Comparison of ENCODE assay signal across 8 mouse cellular contexts in genomic region chr2:164389020-164389419, GRCm38 (mm10). TPM values are rescaled to one million over a fixed set of nuclear protein-coding genes. Genes with fewer than 3 reads are reported as not detected.
DNase-seq lines count a peak whose midpoint lies in the region; ATAC-seq and TF ChIP-seq lines count a peak whose summit lies in the region.

Gene Slpi (minus strand): TSS chr2:164389095.

- peak within 1 kb of the TSS; percentile 55; the same call in 1 of the 2 replicates for H3K9ac ChIP-seq in neural tube, embryonic 11.5 days (ENCODE audit: low read length)

- peaks cover 33% of the 10 kb centered on the region for H3K27me3 ChIP-seq in erythroblast, embryonic 14.5 days (ENCODE audit: control insufficient read depth)
- H3K27me3 ChIP-seq in thymus, adult 2 months (ENCODE audit: control insufficient read depth, insufficient read depth, low read length), result no peaks in the 10 kb centered on the region; the same call in 1 of the 2 replicates
- H3K27me3 ChIP-seq in limb, embryonic 10.5 days (ENCODE audit: low read depth, poor library complexity, severe bottlenecking), result peaks cover 70% of the 10 kb centered on the region
- 0 out of 2 replicates have a peak, but pooled peaks cover 4% of the 10 kb centered on the region for H3K27me3 ChIP-seq in neural tube, embryonic 11.5 days (ENCODE audit: control insufficient read depth, insufficient read depth, low read length)

- H3K4me2 ChIP-seq in neural tube, embryonic 11.5 days (ENCODE audit: low read depth), result peak within 1 kb of the TSS; percentile 57

- no peaks in the 10 kb centered on the region for H3K36me3 ChIP-seq in erythroblast, embryonic 14.5 days (ENCODE audit: control insufficient read depth)
- no peaks in the 10 kb centered on the region for H3K36me3 ChIP-seq in thymus, adult 2 months (ENCODE audit: control insufficient read depth, insufficient read depth, low read length)
- H3K36me3 ChIP-seq in limb, embryonic 10.5 days, result no peaks in the 10 kb centered on the region
- no peaks in the 10 kb centered on the region for H3K36me3 ChIP-seq in neural tube, embryonic 11.5 days (ENCODE audit: control insufficient read depth, insufficient read depth, low read length)

- H3K4me1 ChIP-seq in erythroblast, embryonic 14.5 days (ENCODE audit: control insufficient read depth), result peaks cover 4% of the 10 kb centered on the region
- peaks cover 7% of the 10 kb centered on the region for H3K4me1 ChIP-seq in thymus, adult 2 months (replicated peaks; ENCODE audit: control insufficient read depth, insufficient read depth, low read length)
- peaks cover 24% of the 10 kb centered on the region for H3K4me1 ChIP-seq in limb, embryonic 10.5 days
- peaks cover 8% of the 10 kb centered on the region; the same call in 1 of the 2 replicates for H3K4me1 ChIP-seq in neural tube, embryonic 11.5 days (ENCODE audit: control insufficient read depth, insufficient read depth, low read length)

- no peak for DNase-seq in thymus, adult 2 months
- DNase-seq in thymus, postnatal 36 days, result no peak
- no peak for DNase-seq in gonadal fat pad, adult 2 months (ENCODE audit: low read depth)
- DNase-seq in limb, embryonic 10.5 days (ENCODE audit: low spot score), result peak; percentile 64
- peak; percentile 68 for DNase-seq in neural tube, embryonic 11.5 days (ENCODE audit: low spot score)
- DNase-seq in yolk sac, embryonic 10.5 days (ENCODE audit: low spot score), result no peak

- peak within 1 kb of the TSS; percentile 24 for H3K4me3 ChIP-seq in erythroblast, embryonic 14.5 days (replicated peaks)
- peak within 1 kb of the TSS; percentile 20; the same call in 1 of the 2 replicates for H3K4me3 ChIP-seq in thymus, adult 2 months (ENCODE audit: control insufficient read depth, insufficient read depth, low read length)
- H3K4me3 ChIP-seq in limb, embryonic 10.5 days, result peak within 1 kb of the TSS; percentile 55
- H3K4me3 ChIP-seq in neural tube, embryonic 11.5 days (ENCODE audit: low read depth, low read length), result peak within 1 kb of the TSS; percentile 35

- WGBS in thymus, adult 2 months, result 3% methylated on average over 17 of the region's 17 CpGs
- under 1% methylated on average over 17 of the region's 17 CpGs for WGBS in limb, embryonic 10.5 days
- under 1% methylated on average over 17 of the region's 17 CpGs for WGBS in neural tube, embryonic 11.5 days

- TF ChIP-seq POLR2A in thymus, adult 2 months (IDR thresholded peaks at IDR 0.05; ENCODE audit: control insufficient read depth, extremely low read depth, insufficient read depth, low read length, poor library complexity), result no peak

- H3K27ac ChIP-seq in thymus, adult 2 months (ENCODE audit: control insufficient read depth, insufficient read depth, low read length), result no peak within 1 kb of the TSS
- peak within 1 kb of the TSS; percentile 85 for H3K27ac ChIP-seq in limb, embryonic 10.5 days
- H3K27ac ChIP-seq in neural tube, embryonic 11.5 days (ENCODE audit: low read depth, low read length), result no peak within 1 kb of the TSS

- no peak for TF ChIP-seq CTCF in thymus, adult 2 months (IDR thresholded peaks at IDR 0.05; ENCODE audit: borderline replicate concordance, control insufficient read depth, extremely low read depth, insufficient read depth, low read length, poor library complexity)

- H3K9me3 ChIP-seq in erythroblast, embryonic 14.5 days (ENCODE audit: control insufficient read depth, low read length), result no peaks in the 10 kb centered on the region
- no peaks in the 10 kb centered on the region for H3K9me3 ChIP-seq in limb, embryonic 10.5 days (replicated peaks)
- H3K9me3 ChIP-seq in neural tube, embryonic 11.5 days (ENCODE audit: control insufficient read depth, low read length), result no peaks in the 10 kb centered on the region

- no peak for ATAC-seq in erythroblast, adult 5-6 weeks (replicated peaks; ENCODE audit: low FRiP score, poor library complexity, severe bottlenecking)
- ATAC-seq in neural tube, embryonic 11.5 days (ENCODE audit: insufficient read depth, low FRiP score, low TSS enrichment), result peak; percentile 79

RNA-seq across cellular contexts. Expression of gene Slpi, which starts in this region (rescaled TPM):
- not detected in 2 replicates for polyA plus RNA-seq in erythroblast, embryonic 14.5 days (2012)
- total RNA-seq in erythroblast, adult 5-6 weeks (2015; ENCODE audit: low replicate concordance), result 78.0 and 99.7 TPM in 2 replicates
- 6.9 and 12.7 TPM in 2 replicates for total RNA-seq in erythroblast, adult 5-6 weeks (2017; ENCODE audit: low replicate concordance)
- 4.9 and 7.5 TPM in 2 replicates for polyA plus RNA-seq in thymus, adult 2 months (2012; rRNA removed)
- 73.0 and 86.1 TPM in 2 replicates for polyA plus RNA-seq in gonadal fat pad, adult 2 months (2012; rRNA removed)
- 0.46 TPM in 1 of 2 replicates, not detected in the other for polyA plus RNA-seq in limb, embryonic 10.5 days (2016; fragmentation: Nextera tagmentation; extraction: Ambion mirVana)
- 1.1 and 1.3 TPM in 2 replicates for polyA plus RNA-seq in neural tube, embryonic 11.5 days (2014; fragmentation: Nextera tagmentation; extraction: Ambion mirVana)

Comparison
In these comparisons a context has a peak if more than half of its experiments do, and no peak if none do; other contexts are left out.
1. Peak in DNase-seq, H3K4me3 ChIP-seq and H3K27ac ChIP-seq in limb, embryonic 10.5 days; RNA of the gene not detected or under 1 TPM.